Mouse (Mus musculus) erythroid progenitor cell, adult 5-6 weeks (primary cell): ENCODE data around the gene Metrn. TPM values are rescaled to one million over a fixed set of nuclear protein-coding genes. Genes with fewer than 3 reads are reported as not detected.
A peak's percentile ranks its signal among the peaks of the same experiment; 100 is the strongest.

Experiments used
- ATAC-seq: replicated peaks from 2 replicates; pipeline ENCODE4 v1.8.0; 2016; ENCODE audit warnings: moderate number of reproducible peaks, mild to moderate bottlenecking, moderate TSS enrichment, inconsistent platforms; ENCODE audit not compliant: poor library complexity, low FRiP score, severe bottlenecking
- total RNA-seq, 2 experiments: library from RNA; stranded (forward) in 1 of 2; stranded (reverse) in 1 of 2; fragments of 150-400 nt in 1 of 2; fragments of 186-747, 209-891 nt in 1 of 2; gene quantifications; 2 replicates each; pipeline versions ENCODE4 v1.2.3 to v1.2.4; 2015 to 2017; ENCODE audit warnings: low replicate concordance in 2 of 2

Gene Metrn
- not detected in 2 replicates for total RNA-seq (2015; ENCODE audit: low replicate concordance)
- 5.4 and 5.9 TPM in 2 replicates for total RNA-seq (2017; ENCODE audit: low replicate concordance)

GRCm38 (mm10) chr17:25796951-25797369 lies at the start of gene Metrn:
TSS of gene Metrn (minus strand) at chr17:25797136.
- ATAC-seq, result peak; percentile 83

- ATAC-seq, result peak; percentile 92
Observed at GRCm38 (mm10) chr17:25844396-25844901, 47.5 kb upstream of the Metrn start, which contains the start of gene Rhot2. TSS of gene Rhot2 (minus strand) at chr17:25844851.

GRCm38 (mm10) chr17:25843636-25844395 lies 46.9 kb upstream of the Metrn start:
- peak; percentile 41 for ATAC-seq

- ATAC-seq, result no peak
Observed at GRCm38 (mm10) chr17:25843122-25843521, 46.2 kb upstream of the Metrn start.

- ATAC-seq, result no peak
Observed at GRCm38 (mm10) chr17:25842509-25842908, 45.6 kb upstream of the Metrn start.

GRCm38 (mm10) chr17:25841117-25841880 lies 44.4 kb upstream of the Metrn start, which contains the start of gene Gm20683:
TSS of gene Gm20683 (minus strand) at chr17:25841763.
- ATAC-seq, result no peak

- ATAC-seq, result no peak
Observed at GRCm38 (mm10) chr17:25840519-25840918, 43.6 kb upstream of the Metrn start.

GRCm38 (mm10) chr17:25839455-25840235 lies 42.7 kb upstream of the Metrn start:
- no peak for ATAC-seq

GRCm38 (mm10) chr17:25838904-25839303 lies 42.0 kb upstream of the Metrn start:
- ATAC-seq, result no peak

- no peak for ATAC-seq
Observed at GRCm38 (mm10) chr17:25837533-25837932, 40.6 kb upstream of the Metrn start.

- ATAC-seq, result no peak
Observed at GRCm38 (mm10) chr17:25837076-25837410, 40.1 kb upstream of the Metrn start, which contains the start of gene Rhbdl1. TSS of gene Rhbdl1 (minus strand) at chr17:25837295.

GRCm38 (mm10) chr17:25836397-25837075 lies 39.6 kb upstream of the Metrn start:
- no peak for ATAC-seq

- ATAC-seq, result no peak
Observed at GRCm38 (mm10) chr17:25835816-25836215, 38.9 kb upstream of the Metrn start.

- ATAC-seq, result no peak
Observed at GRCm38 (mm10) chr17:25835301-25835700, 38.4 kb upstream of the Metrn start.

GRCm38 (mm10) chr17:25834595-25835222 lies 37.8 kb upstream of the Metrn start:
- no peak for ATAC-seq

- no peak for ATAC-seq
Observed at GRCm38 (mm10) chr17:25833961-25834594, 37.1 kb upstream of the Metrn start.

GRCm38 (mm10) chr17:25833291-25833663 lies 36.3 kb upstream of the Metrn start, which contains the start of gene Stub1:
TSS of gene Stub1 (minus strand) at chr17:25833404.
- ATAC-seq, result peak; percentile 54
